Mouse (Mus musculus): Measurements from ENCODE around the gene Ptprg.

- TF ChIP-seq POLR2A (IDR thresholded peaks at IDR 0.05; ENCODE audit: borderline replicate concordance, extremely low read depth, insufficient read depth, insufficient read length, poor library complexity, severe bottlenecking) (no peak), CTCF (IDR thresholded peaks at IDR 0.05; ENCODE audit: borderline replicate concordance, extremely low read depth, insufficient read depth, insufficient read length) (no peak)
These were observed 339.3 kb downstream of the Ptprg start for GRCm38 (mm10) chr14:11892621-11893020.
